ENCODE assay signal across 19 mouse cellular contexts in genomic region chr4:140143884-140144525, GRCm38 (mm10).
DNase-seq lines count a peak whose midpoint lies in the region; ATAC-seq and TF ChIP-seq lines count a peak whose summit lies in the region.
"Had no signal": no experiment of that assay in that cellular context is flagged by ENCODE, and none has a peak within 500 bp of the region (broad histone marks: within the 10 kb centered on the region; RNA-seq: fewer than 3 reads in every experiment).

No protein-coding gene starts in this region.

- no peak overlapping the region for H3K4me2 ChIP-seq in forebrain, postnatal 0 days (ENCODE audit: low read depth)
- H3K4me2 ChIP-seq in forebrain, embryonic 15.5 days (replicated peaks): no peak overlapping the region
- H3K4me2 ChIP-seq: hindbrain, embryonic 15.5 days; kidney, embryonic 15.5 days; liver, embryonic 13.5 days; midbrain, embryonic 15.5 days; neural tube, embryonic 13.5 days; stomach, embryonic 15.5 days had no signal

- TF ChIP-seq CTCF in forebrain, postnatal 0 days (IDR thresholded peaks at IDR 0.05; ENCODE audit: low read depth): peak; percentile 52
- TF ChIP-seq CTCF in small intestine, adult 2 months (IDR thresholded peaks at IDR 0.05; ENCODE audit: extremely low read depth, insufficient read length, insufficient replicate concordance, low read depth, low read length): peak; percentile 19; the same call in 1 of the 2 replicates

- no peak overlapping the region for H3K27ac ChIP-seq in forebrain, postnatal 0 days (ENCODE audit: low read depth, low read length)
- no peak overlapping the region for H3K27ac ChIP-seq in forebrain, embryonic 15.5 days (replicated peaks)
- H3K27ac ChIP-seq in small intestine, adult 2 months (ENCODE audit: insufficient read depth, low read depth, low read length): no peak overlapping the region
- H3K27ac ChIP-seq: embryonic facial prominence, embryonic 10.5 days; hindbrain, embryonic 15.5 days; kidney, embryonic 15.5 days; liver, embryonic 13.5 days; macrophage; midbrain, embryonic 15.5 days; neural tube, embryonic 13.5 days; stomach, embryonic 15.5 days had no signal

- no peak overlapping the region for H3K9ac ChIP-seq in forebrain, postnatal 0 days
- no peak overlapping the region for H3K9ac ChIP-seq in forebrain, embryonic 15.5 days (replicated peaks)
- H3K9ac ChIP-seq: hindbrain, embryonic 15.5 days; kidney, embryonic 15.5 days; liver, embryonic 13.5 days; midbrain, embryonic 15.5 days; neural tube, embryonic 13.5 days; stomach, embryonic 15.5 days had no signal

- H3K4me1 ChIP-seq in forebrain, postnatal 0 days (ENCODE audit: insufficient read depth): 0 out of 2 replicates have a peak, but pooled peaks cover 10% of the 10 kb centered on the region
- peaks cover 20% of the 10 kb centered on the region for H3K4me1 ChIP-seq in forebrain, embryonic 15.5 days
- no peaks in the 10 kb centered on the region for H3K4me1 ChIP-seq in small intestine, adult 2 months (ENCODE audit: control insufficient read depth, insufficient read depth, insufficient read length, low read length)
- H3K4me1 ChIP-seq: liver, embryonic 13.5 days; stomach, embryonic 15.5 days had no signal

- no peaks in the 10 kb centered on the region for H3K36me3 ChIP-seq in forebrain, postnatal 0 days (ENCODE audit: insufficient read depth)
- H3K36me3 ChIP-seq in forebrain, embryonic 15.5 days: no peaks in the 10 kb centered on the region
- H3K36me3 ChIP-seq in small intestine, adult 2 months (ENCODE audit: control insufficient read depth, insufficient read depth, low read length): no peaks in the 10 kb centered on the region
- H3K36me3 ChIP-seq: embryonic facial prominence, embryonic 10.5 days; hindbrain, embryonic 15.5 days; kidney, embryonic 15.5 days; liver, embryonic 13.5 days; midbrain, embryonic 15.5 days; neural tube, embryonic 13.5 days; stomach, embryonic 15.5 days had no signal

- no peak for TF ChIP-seq POLR2A in small intestine, adult 2 months (IDR thresholded peaks at IDR 0.05; ENCODE audit: low read depth, low read length)

- H3K4me3 ChIP-seq in forebrain, postnatal 0 days (ENCODE audit: low read depth, low read length): no peak overlapping the region
- H3K4me3 ChIP-seq in forebrain, embryonic 15.5 days: no peak overlapping the region
- no peak overlapping the region for H3K4me3 ChIP-seq in small intestine, adult 2 months (ENCODE audit: low read depth, low read length)
- H3K4me3 ChIP-seq: embryonic facial prominence, embryonic 10.5 days; hindbrain, embryonic 15.5 days; kidney, embryonic 15.5 days; liver, embryonic 13.5 days; midbrain, embryonic 15.5 days; neural tube, embryonic 13.5 days; stomach, embryonic 15.5 days had no signal

- no peaks in the 10 kb centered on the region for H3K27me3 ChIP-seq in forebrain, postnatal 0 days (ENCODE audit: insufficient read depth, low read length)
- H3K27me3 ChIP-seq in forebrain, embryonic 15.5 days: no peaks in the 10 kb centered on the region
- H3K27me3 ChIP-seq in small intestine, adult 2 months (ENCODE audit: control insufficient read depth, insufficient read depth, low read length): no peaks in the 10 kb centered on the region
- H3K27me3 ChIP-seq: hindbrain, embryonic 15.5 days; liver, embryonic 13.5 days; midbrain, embryonic 15.5 days; neural tube, embryonic 13.5 days; stomach, embryonic 15.5 days had no signal

- no peak for DNase-seq in forebrain, postnatal 0 days
- peak; percentile 25 to 30 for DNase-seq in layer of hippocampus, adult 8-10 months (ENCODE audit: low spot score in 2 of 2)
- DNase-seq in layer of hippocampus, postnatal 36 days: no peak
- DNase-seq in retina, postnatal 1 day: peak; percentile 40
- no peak for DNase-seq in retina, embryonic 14.5 days (ENCODE audit: low spot score)
- DNase-seq in ovary, postnatal 36 days (ENCODE audit: low spot score): no peak
- DNase-seq: adrenal gland, adult 8-10 months; heart, adult 11 months; heart, postnatal 10 days; liver, embryonic 13.5 days had no signal

- WGBS in forebrain, postnatal 0 days: 85% methylated on average over 10 of the region's 10 CpGs
- WGBS in forebrain, embryonic 15.5 days: 86% methylated on average over 10 of the region's 10 CpGs
- whole genome bisulfite sequencing in small intestine, adult 2 months: 83% methylated on average over 10 of the region's 10 CpGs

- no peak for ATAC-seq in forebrain, postnatal 0 days
- ATAC-seq in forebrain, embryonic 15.5 days (replicated peaks): no peak
- ATAC-seq: midbrain, embryonic 15.5 days had no signal

- H3K9me3 ChIP-seq in forebrain, postnatal 0 days (ENCODE audit: low read length): no peaks in the 10 kb centered on the region
- no peaks in the 10 kb centered on the region for H3K9me3 ChIP-seq in forebrain, embryonic 15.5 days
- H3K9me3 ChIP-seq: hindbrain, embryonic 15.5 days; kidney, embryonic 15.5 days; midbrain, embryonic 15.5 days; neural tube, embryonic 13.5 days; stomach, embryonic 15.5 days had no signal

Comparison
In these comparisons a context has a peak if more than half of its experiments do, and no peak if none do; other contexts are left out.
1. DNase-seq: peak in layer of hippocampus, adult 8-10 months (2 of 2) and retina, postnatal 1 day (single experiment); none in forebrain, postnatal 0 days (single experiment), layer of hippocampus, postnatal 36 days (0 of 2), retina, embryonic 14.5 days (single experiment) and ovary, postnatal 36 days (single experiment).